Mouse (Mus musculus): ENCODE measurements around the gene Armh3. TPM values are rescaled to one million over a fixed set of nuclear protein-coding genes. Genes with fewer than 3 reads are reported as not detected.

Armh3 gene
- total RNA-seq, 2 experiments from 2014 or later, result 9.0 to 11.3 TPM

DNA sequence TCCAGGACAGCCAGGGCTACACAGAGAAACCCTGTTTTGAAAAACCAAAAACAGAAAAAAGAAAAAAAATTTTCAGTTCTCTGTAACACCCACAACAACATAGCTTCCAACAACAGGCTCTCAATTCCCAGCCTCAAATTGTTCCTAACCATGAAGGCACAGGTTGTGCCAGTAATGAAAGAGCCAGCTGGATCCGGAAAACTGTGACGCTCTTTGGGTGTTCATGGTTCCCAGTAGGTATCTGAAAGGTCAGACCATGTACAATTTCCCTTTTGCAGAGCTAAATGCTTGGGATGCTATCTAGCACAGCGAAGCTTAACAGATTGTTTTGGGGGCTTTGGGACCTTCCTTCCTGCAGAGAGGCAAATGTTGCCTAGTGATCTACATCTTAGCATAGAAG lies 82.3 kb downstream of the Armh3 start:
- no peak for ATAC-seq (replicated peaks; ENCODE audit: poor library complexity)

DNA sequence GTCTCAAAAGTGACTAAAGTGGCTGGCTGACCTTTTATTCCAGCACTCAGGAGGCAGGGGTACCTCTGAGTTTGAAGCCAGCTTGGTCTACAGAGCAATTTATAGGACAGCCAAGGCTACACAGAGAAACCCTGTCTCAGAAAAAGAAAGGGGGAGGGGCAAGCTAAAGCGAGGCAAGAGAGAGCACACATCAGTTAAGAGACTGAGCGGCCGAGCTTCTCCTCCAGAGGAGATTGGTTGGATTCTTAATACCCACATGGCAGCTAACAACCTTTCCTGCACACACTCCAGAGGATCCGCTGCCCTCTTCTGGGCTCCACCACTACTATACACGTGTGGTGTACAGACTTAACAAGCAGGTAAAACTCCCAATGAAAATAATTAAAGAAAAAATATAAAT lies 85.3 kb downstream of the Armh3 start:
- ATAC-seq (replicated peaks; ENCODE audit: poor library complexity), result no peak

DNA sequence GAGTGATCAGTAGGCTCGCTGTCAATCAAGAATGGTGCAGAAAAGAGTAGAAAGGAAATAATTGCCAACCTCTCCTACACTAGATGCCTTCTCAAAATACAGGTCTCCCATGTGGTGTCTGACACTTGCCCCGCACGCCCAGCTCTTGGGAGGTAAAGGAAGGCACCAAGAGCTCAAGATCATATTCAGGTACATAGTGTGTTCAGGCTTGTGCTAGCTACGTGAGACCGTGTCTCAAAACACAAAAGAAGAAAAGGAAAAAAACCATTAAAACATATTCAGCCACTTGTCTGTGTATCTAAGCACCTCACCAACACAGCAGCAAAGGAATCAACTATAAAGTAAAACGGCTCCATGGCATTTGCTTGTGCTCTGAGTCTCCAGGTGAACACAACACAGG lies 85.9 kb downstream of the Armh3 start:
- no peak for ATAC-seq (replicated peaks; ENCODE audit: poor library complexity)

DNA sequence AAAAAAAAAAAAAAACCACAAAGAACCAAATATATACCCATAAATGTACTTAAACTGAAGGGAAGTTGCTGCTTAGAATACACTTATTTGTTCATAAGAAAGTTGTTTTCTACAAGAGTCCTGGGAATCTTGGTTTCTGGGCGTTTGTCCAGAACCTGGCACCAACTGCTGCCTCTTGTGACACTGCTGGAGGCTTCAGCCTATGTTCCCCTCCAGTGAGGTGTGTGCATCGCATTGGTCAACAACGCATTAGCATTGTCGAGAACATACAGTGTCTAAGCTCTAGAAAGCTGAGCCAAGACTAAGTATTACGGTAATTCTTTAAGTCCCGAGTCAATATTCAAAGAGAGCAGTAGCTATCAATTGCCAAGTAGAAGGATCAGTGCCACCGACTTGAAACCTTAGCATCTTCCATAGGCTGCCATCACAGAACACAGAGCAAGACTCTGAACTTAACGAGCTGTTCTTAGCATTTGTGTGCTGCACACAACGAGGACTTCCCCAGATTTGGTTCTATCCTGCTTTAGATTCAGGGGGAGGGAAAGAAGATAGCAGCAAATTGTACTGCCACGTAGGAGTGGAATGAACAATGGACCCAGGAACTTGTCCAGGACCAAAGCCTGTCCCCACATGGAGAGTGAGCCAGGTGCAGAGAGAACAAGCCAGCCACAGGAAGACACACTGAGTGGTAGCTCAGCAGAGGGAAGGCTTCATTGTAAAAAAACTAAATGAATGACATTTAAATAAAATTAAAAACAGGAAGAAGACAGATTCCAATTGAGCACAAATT lies 86.9 kb downstream of the Armh3 start:
- no peak for ATAC-seq (replicated peaks; ENCODE audit: poor library complexity)

DNA sequence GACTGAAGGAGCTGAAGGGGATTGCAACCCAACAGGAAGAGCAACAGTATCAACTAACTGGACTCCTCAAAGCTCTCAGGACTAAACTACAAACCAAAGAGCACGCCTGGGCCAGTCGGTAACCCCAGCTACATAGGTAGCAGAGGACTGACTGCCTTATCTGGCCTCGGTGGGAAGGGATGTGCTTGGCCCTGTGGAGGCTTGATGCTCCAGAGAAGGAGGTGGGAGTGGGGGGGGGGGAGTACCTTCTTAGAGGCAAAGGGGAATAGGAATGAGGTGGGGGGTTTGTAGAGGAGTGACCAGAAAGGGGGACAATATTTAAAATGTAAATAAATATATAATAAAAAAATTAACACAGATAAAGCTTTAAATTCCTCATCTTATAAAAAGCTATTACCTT lies 90.0 kb downstream of the Armh3 start:
- no peak for ATAC-seq (replicated peaks; ENCODE audit: poor library complexity)

DNA sequence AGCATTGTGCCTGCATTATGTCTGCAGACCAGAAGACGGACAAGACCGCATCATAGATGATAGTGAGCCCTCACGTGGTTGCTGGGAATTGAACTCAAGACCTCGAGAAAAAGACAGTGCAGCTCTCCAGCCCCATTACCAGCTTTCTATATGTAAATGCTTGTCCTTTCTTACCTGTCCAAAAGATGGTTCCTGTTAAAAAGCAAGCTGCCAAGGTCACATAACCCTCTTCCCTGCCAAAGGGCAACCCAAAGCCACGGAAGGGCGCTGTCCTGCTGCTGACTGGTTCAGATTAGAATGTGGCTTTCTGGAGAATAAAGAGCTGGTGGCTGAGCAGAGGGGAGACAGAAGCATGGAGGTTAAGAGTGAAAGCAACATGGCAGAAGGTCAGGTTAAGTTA lies 90.9 kb downstream of the Armh3 start:
- ATAC-seq (replicated peaks; ENCODE audit: poor library complexity), result no peak

DNA sequence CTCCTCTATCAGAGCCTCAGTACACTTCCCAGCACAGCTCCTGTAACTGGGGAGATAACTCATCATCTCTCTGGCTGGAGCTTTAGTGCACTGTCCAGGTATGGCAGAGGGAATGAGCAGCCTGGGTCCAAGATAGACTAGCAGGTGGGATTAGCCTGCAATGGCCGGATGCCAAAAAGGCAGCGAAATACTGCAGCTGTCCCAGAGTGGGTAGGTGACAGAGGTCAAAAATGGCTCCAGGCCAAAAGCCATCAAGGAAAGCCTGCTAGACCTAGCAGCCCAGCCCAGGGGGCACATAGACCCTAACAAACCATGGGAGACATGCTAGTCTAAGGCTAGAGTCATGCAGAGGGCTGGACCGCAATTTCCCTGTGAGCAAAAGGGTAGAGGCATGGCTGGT lies 94.4 kb downstream of the Armh3 start:
- no peak for ATAC-seq (replicated peaks; ENCODE audit: poor library complexity)

DNA sequence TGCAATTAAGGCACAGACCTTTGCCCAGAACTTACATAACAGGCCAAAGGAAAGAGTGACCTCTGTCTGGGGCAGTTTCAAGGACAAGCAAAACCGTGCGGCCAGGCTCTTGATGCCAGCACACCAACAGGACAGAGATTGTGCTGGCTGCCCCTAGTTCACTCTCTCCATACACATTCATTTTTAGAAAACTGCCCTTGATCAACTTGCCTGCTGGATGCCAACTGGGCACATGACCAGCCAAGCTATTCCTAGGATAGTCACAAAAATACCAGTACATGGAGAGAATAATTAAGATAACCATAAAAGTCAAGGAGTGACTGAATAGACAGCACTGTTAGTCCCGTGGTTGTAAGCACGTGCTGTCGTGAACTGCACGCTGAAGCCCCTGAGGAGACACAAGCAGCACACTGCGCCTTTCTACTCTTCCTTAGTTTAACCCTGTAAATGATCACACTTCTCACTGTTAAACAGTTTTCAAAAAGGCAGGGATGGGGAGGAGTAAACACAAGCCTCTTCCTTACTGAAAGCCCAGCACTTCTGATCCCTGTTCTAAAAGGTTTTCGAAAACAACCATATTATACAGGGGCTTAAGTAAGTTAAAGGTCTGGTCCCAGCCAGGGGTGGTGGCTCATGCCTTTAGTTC lies 95.8 kb downstream of the Armh3 start:
- no peak for ATAC-seq (replicated peaks; ENCODE audit: poor library complexity)

DNA sequence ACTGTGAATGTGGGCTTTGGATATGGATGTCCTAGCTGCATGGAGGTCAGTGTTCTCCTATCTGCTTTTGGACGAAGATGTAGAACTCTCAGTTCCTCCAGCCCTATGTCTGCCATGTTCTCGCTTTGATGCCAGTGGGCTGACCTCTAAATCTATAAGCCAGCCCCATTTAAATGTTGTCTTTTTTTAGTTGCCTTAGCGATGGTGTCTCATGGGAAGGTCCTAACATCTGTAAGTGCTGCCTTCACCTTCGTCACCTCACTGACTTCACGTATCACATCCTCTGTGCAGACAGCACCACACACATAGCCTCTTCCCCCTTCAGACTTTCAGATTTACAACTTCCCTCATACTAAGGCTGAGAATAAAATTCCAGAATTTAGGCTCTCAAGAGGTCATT lies 97.5 kb downstream of the Armh3 start:
- no peak for ATAC-seq (replicated peaks; ENCODE audit: poor library complexity)

DNA sequence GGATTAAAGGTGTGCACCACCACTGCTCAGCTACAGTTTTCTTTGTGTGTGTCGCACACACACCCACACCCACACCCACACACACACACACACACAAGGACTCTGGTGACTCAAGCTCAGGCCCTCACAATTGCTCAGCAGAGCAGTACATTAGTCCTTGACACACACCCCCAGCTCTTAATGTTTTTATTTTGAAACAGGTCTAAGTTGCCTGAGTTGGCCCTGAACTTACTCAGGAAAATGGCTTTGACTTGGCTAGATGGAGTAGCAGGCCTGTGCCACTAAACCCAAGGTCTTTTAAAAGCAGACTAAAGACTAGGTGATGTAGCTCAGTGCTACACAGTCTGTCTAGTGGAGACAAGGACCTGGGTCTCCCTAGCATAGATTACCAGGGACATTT lies 102.6 kb downstream of the Armh3 start:
- ATAC-seq (replicated peaks; ENCODE audit: poor library complexity), result no peak

DNA sequence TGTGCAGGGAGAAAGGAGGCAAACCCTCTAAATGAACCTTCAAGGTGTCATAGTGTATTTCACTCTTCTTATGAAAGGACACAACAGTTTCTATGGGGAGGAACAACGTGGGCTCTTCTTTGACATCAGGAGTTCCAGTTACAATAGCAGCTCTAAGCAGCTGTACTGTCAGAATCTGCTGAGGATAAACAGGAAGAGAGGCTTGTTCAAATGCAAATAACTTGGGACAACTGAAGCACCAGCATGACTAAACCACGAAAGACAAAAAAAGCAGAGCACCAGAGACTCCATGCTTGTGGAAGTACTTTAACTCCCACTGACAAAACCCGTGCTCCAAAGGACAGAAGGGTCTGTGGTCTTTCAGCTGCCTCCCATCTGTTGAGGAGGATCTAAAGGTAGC lies 116.2 kb downstream of the Armh3 start:
- ATAC-seq (replicated peaks; ENCODE audit: poor library complexity), result no peak

DNA sequence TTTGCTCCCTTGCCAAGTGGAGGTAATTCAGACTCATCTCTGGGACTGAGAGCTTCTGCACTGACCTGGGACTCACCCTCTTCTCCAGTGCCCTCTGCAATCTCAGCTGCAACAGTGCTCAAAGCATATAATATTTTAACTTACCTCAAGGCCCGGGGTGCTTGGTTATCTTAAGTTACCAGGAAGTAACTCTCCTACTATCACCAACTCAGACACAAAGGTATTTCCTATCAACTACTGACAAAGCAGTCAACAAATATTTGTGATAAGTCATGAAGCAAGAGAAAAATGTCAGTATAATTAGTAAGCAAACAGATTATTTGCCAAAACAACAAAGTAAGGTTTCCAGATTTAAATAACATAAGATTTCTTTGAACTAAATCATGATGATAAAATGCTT lies 125.0 kb downstream of the Armh3 start:
- ATAC-seq (replicated peaks; ENCODE audit: poor library complexity), result no peak

DNA sequence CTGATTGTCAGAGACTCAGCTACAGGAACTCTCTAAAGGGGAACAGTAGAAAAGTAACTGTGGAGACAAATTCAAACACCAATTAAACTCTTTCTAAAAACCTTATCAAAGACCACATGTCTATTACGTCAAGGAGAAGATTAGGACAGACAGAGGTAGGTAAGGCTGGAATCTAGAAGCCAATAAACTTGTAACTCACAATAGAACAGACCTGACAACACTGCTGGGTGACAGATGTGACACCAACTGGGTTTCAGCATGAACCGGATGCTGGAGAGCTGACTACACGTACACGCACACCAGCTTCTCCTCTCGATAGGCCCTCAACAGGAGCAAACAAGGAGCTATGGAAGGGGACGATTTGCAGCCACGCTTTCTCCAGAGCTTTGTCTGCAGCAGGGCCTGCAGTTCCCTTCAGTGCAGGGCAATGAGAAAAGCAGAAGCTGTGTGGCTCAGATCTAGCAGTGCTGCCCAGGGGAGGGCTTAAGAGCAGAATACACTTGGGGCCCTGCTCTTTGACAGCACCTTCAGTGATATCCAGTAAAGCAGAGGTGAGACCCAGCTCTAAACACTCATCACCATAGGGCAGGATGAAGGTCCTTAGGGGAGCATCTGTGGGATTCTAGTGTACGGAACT lies 142.9 kb downstream of the Armh3 start:
- peak; percentile 31; the same call in 1 of the 2 replicates for ATAC-seq (replicated peaks; ENCODE audit: poor library complexity)

DNA sequence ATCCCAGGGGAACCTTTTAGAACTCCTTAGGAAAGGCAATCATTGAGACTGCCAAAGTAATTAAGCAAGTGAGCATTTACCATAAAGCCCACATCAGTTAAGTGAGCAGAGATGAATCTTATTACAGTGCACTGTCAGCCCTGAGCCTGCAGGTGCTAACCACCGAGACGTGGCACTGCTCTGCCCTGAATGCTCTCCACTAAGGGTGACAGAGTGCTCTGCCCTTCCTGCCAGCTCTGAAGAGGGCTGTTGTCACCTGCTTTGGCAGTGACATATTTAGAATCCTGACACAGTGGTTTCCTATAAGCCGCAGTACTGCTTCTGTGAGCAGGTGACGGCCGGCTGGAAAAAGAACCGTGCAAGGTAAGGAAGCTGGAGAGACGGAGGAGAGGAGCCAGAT lies 143.8 kb downstream of the Armh3 start:
- ATAC-seq (replicated peaks; ENCODE audit: poor library complexity), result no peak

DNA sequence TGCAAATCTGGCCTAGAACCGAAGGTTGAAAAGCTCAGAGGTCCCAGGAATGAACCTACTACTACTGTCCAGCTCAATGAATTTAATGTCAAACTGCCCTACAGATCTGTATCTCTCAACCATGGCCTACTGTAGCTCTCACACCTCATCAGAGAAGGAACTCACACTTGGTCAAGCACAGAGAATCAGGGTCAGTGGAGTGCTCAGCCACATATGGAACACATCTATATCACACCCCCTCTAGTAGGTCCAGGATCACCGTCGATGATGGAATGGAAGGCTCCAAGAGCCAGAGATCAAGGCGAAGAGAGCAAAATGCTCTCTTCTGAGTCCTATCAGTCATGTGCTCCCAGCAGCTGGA lies 150.6 kb downstream of the Armh3 start:
- no peak for ATAC-seq (replicated peaks; ENCODE audit: poor library complexity)

DNA sequence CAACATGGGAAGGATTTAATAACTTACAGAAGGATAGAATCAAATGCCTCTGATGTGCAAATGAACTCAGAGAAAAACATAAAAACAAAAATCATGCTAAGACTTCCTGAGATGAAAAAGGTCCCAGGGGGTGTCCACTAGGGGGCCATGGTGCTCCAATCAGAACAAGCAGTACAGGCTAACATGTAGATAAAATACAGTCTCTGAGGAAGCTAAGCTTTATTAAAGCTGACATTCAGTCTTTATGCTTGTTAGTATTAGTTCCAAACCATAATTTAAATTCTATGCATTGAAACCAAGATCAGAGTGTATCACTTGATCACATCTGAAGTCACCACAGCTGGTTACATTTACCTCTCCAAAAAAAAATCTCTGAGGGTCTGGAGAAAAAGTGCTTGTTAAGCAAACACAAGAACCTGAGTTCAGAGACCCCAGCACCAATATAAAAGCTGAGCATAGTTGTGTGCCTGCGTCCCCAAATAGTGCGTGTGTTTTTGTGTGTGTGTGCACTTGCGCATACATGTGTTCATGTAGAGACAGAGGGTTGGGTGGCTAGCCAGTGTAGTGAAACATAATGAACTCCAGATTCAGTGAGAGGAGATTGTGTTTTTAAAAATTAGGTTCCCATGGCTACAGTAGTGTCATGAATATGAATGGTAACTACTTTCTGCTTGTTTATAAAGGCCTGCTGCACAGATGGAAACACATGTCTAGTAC lies 151.1 kb downstream of the Armh3 start:
- peak; percentile 52; the same call in 1 of the 2 replicates for ATAC-seq (replicated peaks; ENCODE audit: poor library complexity)

DNA sequence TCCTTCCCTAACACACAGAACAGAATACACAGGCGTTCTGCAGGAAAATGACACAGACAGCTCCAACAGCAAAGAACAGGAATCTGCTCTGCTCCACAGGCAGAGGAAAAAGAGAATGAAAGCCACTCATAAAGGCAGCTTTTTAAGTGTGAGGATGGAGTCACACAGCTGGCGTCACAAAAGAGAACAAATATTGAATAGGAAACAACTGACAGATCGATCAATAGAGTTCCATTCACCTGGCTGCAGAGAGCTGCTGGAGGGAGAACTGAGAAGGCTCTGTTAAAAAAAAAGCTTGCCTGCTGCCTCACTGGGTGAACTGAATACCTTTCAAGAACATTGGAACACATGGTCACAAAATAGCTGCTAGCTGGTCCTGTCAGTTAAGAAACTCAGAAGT lies 154.1 kb downstream of the Armh3 start:
- ATAC-seq (replicated peaks; ENCODE audit: poor library complexity), result no peak

DNA sequence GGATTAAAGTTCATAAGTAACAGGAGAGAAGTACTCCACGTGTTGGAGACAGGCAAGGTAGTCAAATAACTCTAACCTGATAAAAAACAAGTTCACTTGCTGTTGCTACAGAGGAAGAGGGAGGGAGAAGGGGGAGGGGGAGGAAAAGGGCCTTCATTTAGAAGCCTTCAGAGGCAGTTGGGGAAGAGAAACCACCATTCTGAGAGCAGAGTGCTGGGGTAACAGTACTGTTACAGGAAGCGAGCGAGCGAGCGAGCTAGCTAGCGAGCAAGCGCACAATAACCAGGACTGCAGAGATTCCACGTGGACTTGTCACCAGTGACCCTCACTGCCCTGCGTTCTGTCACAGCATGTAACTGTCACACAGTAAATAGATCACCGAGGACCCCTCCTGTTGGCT lies 154.9 kb downstream of the Armh3 start:
- peak; percentile 73 for ATAC-seq (replicated peaks; ENCODE audit: poor library complexity)

DNA sequence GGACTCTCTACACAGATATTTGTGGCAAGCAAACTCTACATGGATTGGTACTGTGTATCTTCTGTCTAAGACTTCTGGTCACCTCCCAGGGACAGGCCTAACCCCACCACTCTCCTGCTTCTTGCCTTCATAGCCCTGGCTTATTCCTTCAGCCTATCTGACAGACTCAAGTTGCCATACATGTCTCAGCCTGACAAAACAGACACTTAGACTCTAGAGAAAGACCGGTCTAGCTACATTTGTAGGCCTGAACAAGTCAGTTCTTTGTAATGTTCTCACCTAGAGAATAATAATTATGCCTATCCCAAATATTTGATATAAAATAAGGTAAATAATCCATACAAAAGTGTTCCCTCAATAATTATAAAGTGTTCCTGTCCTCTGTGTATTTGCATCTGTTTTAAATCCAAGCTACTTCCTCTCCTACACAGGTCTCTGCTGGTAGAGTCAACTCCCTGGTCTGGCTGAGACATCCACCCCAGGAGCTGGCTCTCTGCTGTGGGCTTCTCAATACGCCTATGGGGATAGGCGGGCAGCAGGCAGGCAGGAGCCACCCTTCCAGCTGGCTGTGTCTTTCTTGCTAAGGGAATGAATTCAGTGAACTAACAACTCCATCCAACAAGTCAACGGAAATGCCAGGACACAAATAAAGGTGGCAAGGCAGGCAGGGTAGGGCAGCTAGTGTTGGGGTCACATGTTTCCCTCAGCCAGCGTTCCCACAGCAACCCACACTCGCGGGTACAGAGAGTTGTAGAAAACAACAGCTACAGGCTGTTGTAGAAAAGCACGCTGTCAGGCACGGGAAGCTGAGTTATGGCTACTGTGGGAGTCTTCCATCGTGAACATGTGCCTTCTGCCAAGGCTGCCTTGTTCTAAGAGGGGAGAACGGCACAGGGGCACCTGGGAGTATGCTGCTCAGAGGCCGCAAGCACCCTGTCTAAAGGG lies 161.0 kb downstream of the Armh3 start:
- ATAC-seq (replicated peaks; ENCODE audit: poor library complexity), result no peak

DNA sequence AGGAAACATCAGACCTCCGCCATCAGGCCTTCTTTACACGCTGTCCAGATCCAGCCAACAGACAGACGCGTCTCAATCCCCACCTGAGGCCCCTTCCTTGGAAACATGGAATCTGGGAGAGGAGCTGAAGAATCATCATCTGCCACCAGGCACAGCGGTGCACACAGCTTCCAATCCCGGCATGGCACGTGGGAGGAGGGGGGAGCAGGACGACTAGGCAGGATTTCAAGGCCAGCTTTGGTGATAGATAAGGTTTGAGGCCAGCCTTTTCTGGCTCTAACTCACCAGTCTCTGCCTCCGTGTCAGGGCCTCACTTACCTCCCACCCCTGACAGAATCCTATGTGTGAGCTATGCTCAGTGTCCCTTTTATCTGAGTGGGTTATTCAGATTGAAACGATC lies 162.8 kb downstream of the Armh3 start:
- ATAC-seq (replicated peaks; ENCODE audit: poor library complexity), result no peak

DNA sequence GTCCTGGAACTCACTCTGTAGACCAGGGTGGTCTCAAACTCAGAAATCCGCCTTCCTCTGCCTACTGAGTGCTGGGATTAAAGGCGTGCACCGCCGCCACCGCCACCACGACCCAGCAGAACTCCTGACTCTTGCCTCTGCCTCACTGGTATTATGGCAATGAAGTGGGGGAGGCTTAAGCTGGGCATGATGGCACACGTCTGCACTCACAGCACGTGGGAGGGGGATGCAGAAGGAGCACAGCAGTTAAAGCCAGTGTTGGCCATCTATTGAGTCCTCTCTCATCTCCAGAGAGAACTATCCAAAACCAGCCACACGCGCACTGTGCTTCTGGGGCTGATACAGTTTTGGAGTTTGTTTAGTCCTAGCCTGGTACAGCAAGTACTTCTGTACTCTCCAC lies 164.6 kb downstream of the Armh3 start:
- no peak for ATAC-seq (replicated peaks; ENCODE audit: poor library complexity)

All from megakaryocyte progenitor cell, adult 5-6 weeks (primary cell).